Comparison of ENCODE assay signal across 16 mouse cellular contexts in genomic region chr16:90424391-90424790, GRCm38 (mm10). TPM values are rescaled to one million over a fixed set of nuclear protein-coding genes. Genes with fewer than 3 reads are reported as not detected.
A peak's percentile ranks its signal among the peaks of the same experiment; 100 is the strongest.
DNase-seq lines count a peak whose midpoint lies in the region; ATAC-seq and TF ChIP-seq lines count a peak whose summit lies in the region.
"Had no signal": no experiment of that assay in that cellular context is flagged by ENCODE, and none has a peak within 500 bp of the region (broad histone marks: within the 10 kb centered on the region; RNA-seq: fewer than 3 reads in every experiment).

No protein-coding gene starts in this region.

- peaks cover 62% of the 10 kb centered on the region for H3K4me1 ChIP-seq in kidney, embryonic 15.5 days
- H3K4me1 ChIP-seq in embryonic facial prominence, embryonic 12.5 days = peaks cover 60% of the 10 kb centered on the region

- intact Hi-C loops in left cerebral cortex, postnatal 36 days (cut with DNase I) = no loop called here

- no peak overlapping the region for H3K9ac ChIP-seq in kidney, embryonic 15.5 days
- H3K9ac ChIP-seq in embryonic facial prominence, embryonic 12.5 days = no peak overlapping the region
- H3K9ac ChIP-seq: embryonic facial prominence, embryonic 15.5 days; midbrain, embryonic 12.5 days; stomach, embryonic 15.5 days had no signal

- no peak for TF ChIP-seq CTCF in brain, embryonic 14.5 days (IDR thresholded peaks at IDR 0.05; ENCODE audit: borderline replicate concordance, extremely low read depth, insufficient read depth, insufficient read length)

- no peak overlapping the region for H3K4me3 ChIP-seq in kidney, embryonic 15.5 days (replicated peaks)
- no peak overlapping the region for H3K4me3 ChIP-seq in embryonic facial prominence, embryonic 12.5 days
- H3K4me3 ChIP-seq: embryonic facial prominence, embryonic 15.5 days; gastrocnemius, adult 2 months; left cerebral cortex, adult 2 months; midbrain, embryonic 12.5 days; stomach, embryonic 15.5 days had no signal

- H3K36me3 ChIP-seq in kidney, embryonic 15.5 days = 0 out of 2 replicates have a peak, but pooled peaks cover 8% of the 10 kb centered on the region
- H3K36me3 ChIP-seq in embryonic facial prominence, embryonic 12.5 days = peaks cover 9% of the 10 kb centered on the region; the same call in 1 of the 2 replicates
- H3K36me3 ChIP-seq: embryonic facial prominence, embryonic 15.5 days; stomach, embryonic 15.5 days had no signal

- DNase-seq in kidney, adult 18-20 months = no peak
- peak; percentile 83 for DNase-seq in brain, embryonic 14.5 days (ENCODE audit: low read depth)
- DNase-seq in heart, postnatal 4 days = peak; percentile 32
- DNase-seq in B cell, adult 2 months = no peak
- no peak for DNase-seq in left cerebral cortex, postnatal 36 days (ENCODE audit: low spot score in 2 of 2)
- DNase-seq in urinary bladder, postnatal 14 days (ENCODE audit: low spot score) = no peak
- DNase-seq: cerebellum, adult 9-11 months; gastrocnemius, adult 2 months; right cerebral cortex, postnatal 25 days had no signal

- no peaks in the 10 kb centered on the region for H3K9me3 ChIP-seq in kidney, embryonic 15.5 days (replicated peaks)
- no peaks in the 10 kb centered on the region for H3K9me3 ChIP-seq in embryonic facial prominence, embryonic 12.5 days
- H3K9me3 ChIP-seq: embryonic facial prominence, embryonic 15.5 days; midbrain, embryonic 12.5 days; stomach, embryonic 15.5 days had no signal

- no peak for ATAC-seq in kidney, embryonic 15.5 days (replicated peaks; ENCODE audit: low FRiP score)
- no peak for ATAC-seq in embryonic facial prominence, embryonic 12.5 days (ENCODE audit: insufficient number of reproducible peaks, insufficient read depth, low FRiP score, low TSS enrichment)

- no peak overlapping the region; the same call in 1 of the 2 replicates for H3K4me2 ChIP-seq in kidney, embryonic 15.5 days
- no peak overlapping the region for H3K4me2 ChIP-seq in embryonic facial prominence, embryonic 12.5 days (replicated peaks)
- H3K4me2 ChIP-seq: embryonic facial prominence, embryonic 15.5 days; liver, embryonic 11.5 days; midbrain, embryonic 12.5 days; stomach, embryonic 15.5 days had no signal

- WGBS in kidney, embryonic 15.5 days = 44% methylated on average over 9 of the region's 9 CpGs
- 62% methylated on average over 9 of the region's 9 CpGs for WGBS in embryonic facial prominence, embryonic 12.5 days

- no peak for TF ChIP-seq POLR2A in brain, embryonic 14.5 days (IDR thresholded peaks at IDR 0.05; ENCODE audit: borderline replicate concordance, extremely low read depth, insufficient read depth, insufficient read length, poor library complexity, severe bottlenecking)

- peak overlapping the region; percentile 57 for H3K27ac ChIP-seq in kidney, embryonic 15.5 days
- 0 out of 2 replicates have a peak overlapping the region, but pooled peaks have one; percentile 5 for H3K27ac ChIP-seq in embryonic facial prominence, embryonic 12.5 days
- H3K27ac ChIP-seq: embryonic facial prominence, embryonic 15.5 days; gastrocnemius, adult 2 months; left cerebral cortex, adult 2 months; midbrain, embryonic 12.5 days had no signal

- H3K27me3 ChIP-seq in kidney, embryonic 15.5 days = no peaks in the 10 kb centered on the region
- H3K27me3 ChIP-seq in embryonic facial prominence, embryonic 12.5 days = no peaks in the 10 kb centered on the region
- H3K27me3 ChIP-seq: embryonic facial prominence, embryonic 15.5 days; stomach, embryonic 15.5 days had no signal

RNA-seq across cellular contexts. Expression of gene Hunk, which starts 38.6 kb away (rescaled TPM):
- 11.8 and 13.5 TPM in 2 replicates for polyA plus RNA-seq in kidney, embryonic 15.5 days (2015; fragmentation: Nextera tagmentation; extraction: Ambion mirVana)
- 14.3 and 19.4 TPM in 2 replicates for polyA plus RNA-seq in brain, embryonic 14.5 days (2012; rRNA removed)
- 23.8 and 25.0 TPM in 2 replicates for polyA plus RNA-seq in embryonic facial prominence, embryonic 12.5 days (2016; fragmentation: Nextera tagmentation; extraction: Ambion mirVana)
- total RNA-seq in heart, postnatal 4 days (2021) = 1 to 10 TPM; 7.2 to 8.4 TPM
- 10 to 100 TPM; 13.7 to 25.6 TPM for total RNA-seq in left cerebral cortex, postnatal 36 days (2021)

Comparison
In these comparisons a context has a peak if more than half of its experiments do, and no peak if none do; other contexts are left out.
1. DNase-seq: peak in brain, embryonic 14.5 days (single experiment) and heart, postnatal 4 days (single experiment); none in kidney, adult 18-20 months (single experiment), B cell, adult 2 months (0 of 2), left cerebral cortex, postnatal 36 days (0 of 2) and urinary bladder, postnatal 14 days (single experiment).